Mouse (Mus musculus) embryonic stem cell, embryonic (primary cell): ENCODE results near the gene Kank2.

Experiments
- CTCF ChIA-PET, 4 experiments: fragments of 300-600 bp in 2 of 4; fragments of 350-600 bp in 2 of 4; sonication (Branson Sonifier 250); formaldehyde crosslinking; loops; one replicate each; lab custom pipeline; 2022; ENCODE audit warnings: inconsistent platforms in 2 of 4; lab: Charles Lee
- POLR2A ChIA-PET, 4 experiments: fragments of 300-600 bp in 2 of 4; fragments of 350-600 bp in 2 of 4; sonication (Branson Sonifier 250); formaldehyde crosslinking; loops; one replicate each; lab custom pipeline; 2022; ENCODE audit warnings: antibody characterized with exemption in 4 of 4, inconsistent platforms in 1 of 4; lab: Charles Lee

Gene Kank2

DNA sequence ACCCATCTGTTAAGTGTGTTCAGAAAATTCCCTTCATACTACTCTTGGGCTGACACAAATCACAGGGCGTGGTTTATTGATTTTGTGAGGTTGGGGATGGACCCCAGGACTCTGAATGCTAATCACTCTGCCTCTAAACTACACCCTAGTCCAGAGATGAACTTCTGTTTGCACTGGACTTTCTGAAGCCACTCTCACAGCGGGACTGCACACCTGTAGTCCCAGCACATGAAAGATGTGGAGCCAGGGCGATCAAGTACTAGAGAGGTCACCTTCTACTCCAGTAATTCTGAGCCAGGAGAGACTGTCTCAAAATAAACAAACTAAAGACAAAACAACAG lies 436 bp upstream of the Kank2 start:
- ChIA-PET CTCF (interaction anchor here in 3 of 4 experiments (0.6 to 2.6 kb wide), 9 partner anchors 11 to 299 kb away, joined by 3 to 8 read pairs (median 4); partner anchors contain the start of gene Spc24 (in 1 of the 3)), POLR2A (interaction anchor here (0.5 to 49.8 kb wide), 61 partner anchors 7 to 534 kb away, joined by 3 to 1056 read pairs (median 4); partner anchors contain the start of genes Ccdc159 (in 3 of the 4), Ldlr (in 3 of the 4), Tmem205 (in 3 of the 4) and Rab3d (in 2 of the 4))

DNA sequence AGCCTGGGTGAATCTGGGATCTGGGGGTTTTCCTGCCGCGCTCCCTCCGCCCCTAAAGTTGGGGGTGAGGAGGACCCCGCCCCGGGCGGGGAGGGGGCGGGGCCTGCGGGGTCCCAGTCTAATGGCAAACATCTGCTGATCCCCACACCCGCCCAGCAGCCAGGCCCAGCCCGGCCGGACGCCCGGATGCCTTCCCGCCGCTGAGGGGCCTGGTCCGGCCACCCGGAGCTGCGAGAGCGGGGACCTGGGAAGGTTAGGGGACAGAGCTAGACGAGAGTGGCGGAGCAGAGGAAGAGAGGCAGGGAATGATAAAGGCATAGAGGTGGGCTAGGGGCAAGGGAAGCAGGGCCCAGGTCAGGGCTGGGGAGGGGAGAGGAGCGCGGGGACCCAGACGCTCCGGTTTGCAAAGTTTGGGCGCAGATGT lies 611 bp downstream of the Kank2 start:
- CTCF ChIA-PET: interaction anchor here in 1 of 4 experiments (1.0 to 2.1 kb wide), 6 partner anchors 10 to 196 kb away, joined by 3 to 7 read pairs (median 4); partner anchors contain the start of gene Spc24

DNA sequence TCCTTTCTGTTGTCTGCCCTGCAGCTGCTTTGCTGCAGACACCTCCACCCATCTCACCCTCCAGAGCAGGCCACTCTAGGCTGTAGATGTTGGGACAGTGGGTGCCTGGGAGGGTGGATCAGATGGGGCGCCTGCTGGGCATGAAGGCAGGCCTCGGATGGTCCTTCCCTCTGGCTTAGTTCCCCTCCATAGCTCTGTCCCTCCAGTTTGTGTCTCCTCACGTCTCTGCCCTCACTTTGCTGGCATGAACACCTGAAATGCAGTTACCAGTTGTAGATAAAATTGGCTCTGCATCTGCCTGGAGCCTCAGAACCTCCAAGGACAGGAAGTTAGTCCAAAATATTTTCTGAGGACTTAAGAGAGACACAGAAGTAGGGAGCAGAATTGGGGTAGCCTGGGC lies 1.6 kb downstream of the Kank2 start:
- ChIA-PET POLR2A (interaction anchor here in 3 of 4 experiments (0.6 to 49.8 kb wide), 12 partner anchors 8 to 73 kb away, joined by 3 to 1056 read pairs (median 25); partner anchors contain the start of genes Spc24 (in 2 of the 3) and Ldlr (in 1 of the 3)), CTCF (interaction anchor here in 1 of 4 experiments (0.6 to 4.9 kb wide), 2 partner anchors 8 to 10 kb away, joined by 3 to 28 read pairs; no protein-coding TSS in a partner anchor)

More for the DNA sequence above, 611 bp downstream of the Kank2 start:
- POLR2A ChIA-PET: interaction anchor here (0.5 to 49.8 kb wide), 55 partner anchors 8 to 533 kb away, joined by 3 to 1056 read pairs (median 4); partner anchors contain the start of genes Ldlr (in 3 of the 4), Ccdc159 (in 2 of the 4), Rab3d (in 2 of the 4) and Spc24 (in 2 of the 4)

DNA sequence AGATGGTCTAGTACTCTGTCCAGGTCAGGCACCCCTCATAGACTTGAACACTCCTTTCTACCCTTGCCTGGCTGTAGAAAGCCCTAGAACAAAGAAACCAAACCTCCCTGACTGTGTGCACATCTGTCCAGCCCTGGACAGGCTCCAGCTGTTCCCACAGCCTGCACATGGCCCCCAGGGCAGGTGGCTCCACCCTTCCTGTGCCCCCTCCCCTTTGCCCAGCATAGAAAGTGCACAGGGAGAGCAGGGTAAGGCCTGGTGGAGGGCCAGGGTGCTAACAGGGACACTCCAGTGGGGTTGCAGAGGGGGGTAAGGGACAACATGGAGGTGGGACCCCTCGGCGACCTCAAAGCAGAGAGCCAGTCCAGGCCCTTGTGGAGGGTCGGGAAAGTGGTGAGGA lies 2.3 kb downstream of the Kank2 start:
- POLR2A ChIA-PET: interaction anchor here in 3 of 4 experiments (0.6 to 49.8 kb wide), 14 partner anchors 7 to 360 kb away, joined by 3 to 1056 read pairs (median 14); partner anchors contain the start of genes Ldlr (in 2 of the 3), Spc24 (in 2 of the 3) and Pigyl (in 1 of the 3)
- CTCF ChIA-PET: interaction anchor here in 2 of 4 experiments (0.6 to 4.9 kb wide), 3 partner anchors 8 to 9 kb away, joined by 3 to 28 read pairs (median 15); no protein-coding TSS in a partner anchor

DNA sequence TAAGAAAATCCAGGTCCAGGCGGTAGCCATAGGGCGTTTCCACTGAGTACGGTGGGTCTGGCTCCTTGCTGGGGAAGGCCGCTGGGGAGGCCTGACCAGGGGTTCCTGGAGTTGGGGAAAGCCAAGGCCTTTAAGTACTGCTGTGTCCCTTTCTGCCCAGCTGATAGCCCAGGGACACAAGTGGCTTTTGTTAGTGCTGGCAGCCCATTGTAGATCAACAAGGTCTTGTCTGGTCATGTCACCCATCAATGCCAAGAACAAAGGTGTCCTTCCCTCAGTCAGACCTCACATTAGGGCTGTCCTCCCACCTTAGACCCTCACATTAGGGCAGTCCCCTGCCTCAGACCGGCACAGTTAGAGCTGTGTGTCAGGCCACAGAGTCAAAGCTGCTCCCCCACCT lies 3.0 kb downstream of the Kank2 start:
- CTCF ChIA-PET: interaction anchor here in 3 of 4 experiments (0.8 to 4.9 kb wide), 4 partner anchors 9 to 43 kb away, joined by 3 to 28 read pairs (median 9); no protein-coding TSS in a partner anchor
- POLR2A ChIA-PET: interaction anchor here in 3 of 4 experiments (0.6 to 49.8 kb wide), 15 partner anchors 8 to 361 kb away, joined by 3 to 1056 read pairs (median 13); partner anchors contain the start of genes Spc24 (in 2 of the 3), Ldlr (in 1 of the 3) and Pigyl (in 1 of the 3)

DNA sequence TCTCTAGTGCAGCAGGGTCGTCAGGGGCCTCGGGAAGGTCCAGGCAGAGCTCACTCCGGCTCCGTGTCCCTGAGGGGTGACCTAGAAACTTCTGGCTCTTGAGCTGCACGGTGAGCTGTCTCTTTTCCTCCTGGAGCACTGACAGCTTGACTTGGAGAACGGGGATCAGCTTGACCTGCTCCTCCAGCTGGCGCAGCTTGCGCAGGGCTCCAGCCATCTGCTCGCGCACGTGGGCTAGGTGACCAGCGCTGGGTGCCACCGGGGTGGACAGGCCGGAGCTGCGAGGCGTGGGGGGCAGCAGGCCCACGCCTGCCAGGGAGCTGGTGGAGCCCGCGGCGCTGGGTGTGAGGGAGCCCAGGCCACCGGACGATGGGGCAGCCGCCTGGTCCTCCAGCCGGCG lies 3.6 kb downstream of the Kank2 start:
- CTCF ChIA-PET: interaction anchor here in 3 of 4 experiments (0.8 to 4.9 kb wide), 5 partner anchors 9 to 42 kb away, joined by 3 to 28 read pairs (median 3); no protein-coding TSS in a partner anchor
- POLR2A ChIA-PET: interaction anchor here in 3 of 4 experiments (0.8 to 49.8 kb wide), 19 partner anchors 7 to 193 kb away, joined by 3 to 1056 read pairs (median 4); partner anchors contain the start of genes Spc24 (in 2 of the 3) and Ldlr (in 1 of the 3)

DNA sequence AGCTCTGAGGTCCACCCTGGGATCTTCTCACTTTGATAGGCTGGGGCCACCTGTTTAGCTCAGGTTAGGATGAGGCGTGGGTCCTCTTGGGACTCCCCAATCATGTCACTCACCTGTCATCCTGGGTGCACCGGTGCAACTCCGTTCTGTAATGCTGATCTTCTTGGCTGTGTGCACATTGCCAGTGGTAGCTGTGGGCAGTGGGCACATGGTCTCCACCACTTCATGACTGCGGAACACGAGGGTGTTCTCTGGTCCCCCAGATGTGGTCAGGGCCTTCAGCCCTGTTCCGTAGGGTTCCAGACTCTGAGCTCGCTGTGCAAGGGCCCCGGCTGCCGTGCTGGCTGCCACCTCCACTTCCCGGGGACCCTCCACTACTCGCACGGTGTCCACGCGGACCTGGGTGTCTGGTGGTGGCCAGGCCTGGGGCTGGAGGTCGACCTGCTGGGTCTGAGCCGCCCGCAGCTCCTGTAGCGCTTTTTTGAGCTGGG lies 4.2 kb downstream of the Kank2 start:
- ChIA-PET CTCF (interaction anchor here in 3 of 4 experiments (0.5 to 4.9 kb wide), 5 partner anchors 9 to 34 kb away, joined by 3 to 28 read pairs (median 3); no protein-coding TSS in a partner anchor), POLR2A (interaction anchor here in 3 of 4 experiments (0.8 to 49.8 kb wide), 24 partner anchors 7 to 197 kb away, joined by 3 to 1056 read pairs (median 4); partner anchors contain the start of genes Spc24 (in 2 of the 3) and Ldlr (in 1 of the 3))

DNA sequence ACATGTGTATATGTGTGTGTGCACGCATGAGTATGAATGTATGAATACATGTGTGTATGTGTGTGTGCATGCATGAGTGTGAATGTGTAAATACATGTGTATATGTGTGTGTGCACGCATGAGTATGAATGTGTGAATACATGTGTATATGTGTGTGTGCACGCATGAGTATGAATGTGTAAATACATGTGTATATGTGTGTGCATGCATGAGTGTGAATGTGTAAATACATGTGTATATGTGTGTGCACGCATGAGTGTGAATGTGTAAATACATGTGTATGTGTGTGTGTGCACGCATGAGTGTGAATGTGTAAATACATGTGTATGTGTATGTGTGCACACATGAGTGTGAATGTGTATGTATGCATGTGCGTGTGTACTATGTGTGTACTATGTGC lies 5.0 kb downstream of the Kank2 start:
- CTCF ChIA-PET: interaction anchor here in 1 of 4 experiments (4.9 kb wide), 1 partner anchor 12 kb away, joined by 28 read pairs; no protein-coding TSS in a partner anchor

DNA sequence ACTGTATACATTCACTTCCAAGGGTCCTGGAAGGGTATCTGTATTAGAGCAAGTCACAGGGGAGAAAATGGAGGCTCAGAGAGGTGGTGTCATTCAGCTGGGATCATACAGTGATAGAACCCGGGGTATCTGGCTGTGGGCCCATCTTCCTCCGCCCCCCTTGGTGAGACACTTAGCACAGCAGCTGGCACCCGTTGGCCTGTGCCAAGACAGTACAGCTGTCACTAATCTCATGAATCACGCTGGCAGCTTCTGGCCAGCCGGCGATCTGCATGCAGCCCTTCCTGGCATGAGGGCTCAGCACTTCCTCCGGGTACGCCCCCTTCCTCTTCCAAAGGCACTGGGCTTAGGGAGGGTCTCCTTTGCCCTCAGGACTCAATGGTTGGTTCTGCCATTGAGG lies 5.9 kb downstream of the Kank2 start:
- CTCF ChIA-PET: interaction anchor here in 2 of 4 experiments (0.5 to 4.9 kb wide), 3 partner anchors 12 to 19 kb away, joined by 3 to 28 read pairs (median 5); no protein-coding TSS in a partner anchor

More for the DNA sequence above, 5.0 kb downstream of the Kank2 start:
- POLR2A ChIA-PET: interaction anchor here in 3 of 4 experiments (1.0 to 49.8 kb wide), 18 partner anchors 8 to 196 kb away, joined by 3 to 1056 read pairs (median 12); partner anchors contain the start of genes Spc24 (in 2 of the 3) and Ldlr (in 1 of the 3)

DNA sequence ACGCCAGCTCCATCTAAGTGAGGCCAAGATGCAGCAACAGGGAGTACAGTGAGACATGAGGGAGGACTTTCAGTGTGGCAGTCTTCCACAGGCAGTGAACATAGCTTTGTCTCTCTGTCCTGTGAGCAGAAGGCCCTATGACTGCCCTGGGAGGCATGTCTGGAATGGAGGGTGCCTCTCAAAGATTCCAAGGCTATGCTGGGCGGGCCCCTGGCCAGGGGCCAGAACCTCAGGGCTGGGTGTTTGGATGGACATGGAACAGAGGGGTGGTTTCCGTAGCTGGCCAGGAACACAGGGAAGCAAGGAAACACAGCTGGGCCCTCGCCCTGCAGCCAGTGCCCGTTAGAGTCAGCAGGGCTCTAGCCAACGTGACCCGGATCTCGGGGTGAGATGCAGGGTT lies 6.7 kb downstream of the Kank2 start:
- ChIA-PET POLR2A (interaction anchor here in 3 of 4 experiments (0.8 to 49.8 kb wide), 14 partner anchors 10 to 135 kb away, joined by 3 to 1056 read pairs (median 5); partner anchors contain the start of genes Ldlr (in 2 of the 3), Spc24 (in 2 of the 3) and Ccdc159 (in 1 of the 3)), CTCF (interaction anchor here in 2 of 4 experiments (0.6 to 4.9 kb wide), 4 partner anchors 8 to 79 kb away, joined by 3 to 28 read pairs (median 4); no protein-coding TSS in a partner anchor)

More for the DNA sequence above, 5.9 kb downstream of the Kank2 start:
- POLR2A ChIA-PET: interaction anchor here in 3 of 4 experiments (0.6 to 49.8 kb wide), 11 partner anchors 11 to 134 kb away, joined by 3 to 1056 read pairs (median 6); partner anchors contain the start of genes Spc24 (in 2 of the 3), Ccdc159 (in 1 of the 3) and Ldlr (in 1 of the 3)

DNA sequence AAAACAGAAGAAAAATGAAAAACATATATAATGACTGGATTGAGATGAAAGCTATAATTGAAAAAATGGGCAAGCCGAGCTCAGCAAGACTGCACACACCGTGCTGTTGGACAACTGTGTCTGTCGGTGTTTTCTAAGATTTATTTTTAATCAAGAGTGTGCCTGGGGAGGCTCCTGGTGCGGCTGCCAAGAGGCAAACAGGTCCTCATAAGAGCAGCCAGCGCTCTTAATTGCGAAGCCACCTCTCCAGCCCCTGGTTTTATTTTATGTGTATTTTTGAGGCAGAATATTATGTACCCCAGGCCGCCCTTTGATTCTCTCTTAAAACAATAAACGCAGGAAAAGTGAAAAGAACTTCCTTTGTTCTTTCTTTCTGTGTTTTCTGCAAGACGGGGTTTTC lies 10.3 kb downstream of the Kank2 start:
- CTCF ChIA-PET: interaction anchor here in 3 of 4 experiments (0.6 to 5.3 kb wide), 7 partner anchors 10 to 52 kb away, joined by 3 to 27 read pairs (median 4); partner anchors contain the start of genes Spc24 (in 2 of the 3) and Kank2 (in 1 of the 3)
- POLR2A ChIA-PET: interaction anchor here (0.6 to 49.8 kb wide), 43 partner anchors 9 to 773 kb away, joined by 3 to 1056 read pairs (median 4); partner anchors contain the start of genes Kank2 (in 4 of the 4), Ldlr (in 3 of the 4), Spc24 (in 2 of the 4) and Cdkn2d (in 1 of the 4)

DNA sequence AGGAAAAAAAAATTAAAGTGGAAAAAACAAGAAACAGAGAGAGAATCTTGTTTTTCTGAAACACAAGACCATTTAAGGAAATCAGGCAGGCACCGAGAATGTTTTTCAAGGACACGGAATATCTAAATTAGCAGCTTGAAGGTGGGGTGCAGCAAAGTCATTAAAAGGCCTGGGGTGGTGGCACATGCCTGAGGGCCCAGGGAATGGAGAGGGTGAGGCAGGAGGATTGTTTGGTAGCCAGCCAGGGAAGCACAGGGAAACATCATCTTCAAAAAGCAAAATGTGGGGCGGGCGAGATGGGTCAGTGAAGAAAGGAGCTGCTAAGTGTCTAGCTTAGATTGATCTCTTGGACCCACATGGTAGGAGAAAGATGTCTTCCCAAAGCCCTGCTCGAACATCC lies 10.9 kb downstream of the Kank2 start:
- CTCF ChIA-PET: interaction anchor here (0.5 to 5.3 kb wide), 22 partner anchors 11 to 272 kb away, joined by 3 to 27 read pairs (median 5); partner anchors contain the start of genes Spc24 (in 2 of the 4) and Kank2 (in 1 of the 4)
- POLR2A ChIA-PET: interaction anchor here (0.6 to 49.8 kb wide), 53 partner anchors 10 to 995 kb away, joined by 3 to 1056 read pairs (median 4); partner anchors contain the start of genes Kank2 (in 4 of the 4), Ldlr (in 3 of the 4), Spc24 (in 2 of the 4) and Acp5 (in 1 of the 4)

DNA sequence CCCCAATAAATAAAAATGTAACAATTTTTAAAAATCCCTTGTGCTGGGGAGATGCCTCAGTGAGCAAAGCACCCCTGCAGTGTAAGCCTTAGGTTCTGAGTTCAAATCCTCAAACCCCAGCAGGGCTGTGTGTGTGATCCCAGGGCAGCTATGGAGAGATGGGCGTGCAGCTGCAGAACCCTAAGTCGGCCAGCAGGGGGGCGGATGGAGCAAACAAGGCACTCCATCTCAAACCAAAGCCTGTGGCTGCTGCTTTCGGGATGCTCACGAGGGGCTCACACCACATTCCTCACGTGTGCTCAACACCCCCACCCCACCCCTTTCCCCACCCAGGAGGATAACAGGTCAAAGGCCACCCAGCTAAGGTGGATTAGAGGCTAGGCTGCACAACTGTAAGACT lies 11.6 kb downstream of the Kank2 start:
- ChIA-PET POLR2A (interaction anchor here (0.6 to 49.8 kb wide), 38 partner anchors 9 to 996 kb away, joined by 3 to 1056 read pairs (median 5); partner anchors contain the start of genes Kank2 (in 3 of the 4), Ldlr (in 3 of the 4), Spc24 (in 2 of the 4) and Ccdc159 (in 1 of the 4)), CTCF (interaction anchor here (0.5 to 5.3 kb wide), 27 partner anchors 10 to 272 kb away, joined by 3 to 27 read pairs (median 4); partner anchors contain the start of genes Spc24 (in 2 of the 4), Kank2 (in 1 of the 4) and Ldlr (in 1 of the 4))

DNA sequence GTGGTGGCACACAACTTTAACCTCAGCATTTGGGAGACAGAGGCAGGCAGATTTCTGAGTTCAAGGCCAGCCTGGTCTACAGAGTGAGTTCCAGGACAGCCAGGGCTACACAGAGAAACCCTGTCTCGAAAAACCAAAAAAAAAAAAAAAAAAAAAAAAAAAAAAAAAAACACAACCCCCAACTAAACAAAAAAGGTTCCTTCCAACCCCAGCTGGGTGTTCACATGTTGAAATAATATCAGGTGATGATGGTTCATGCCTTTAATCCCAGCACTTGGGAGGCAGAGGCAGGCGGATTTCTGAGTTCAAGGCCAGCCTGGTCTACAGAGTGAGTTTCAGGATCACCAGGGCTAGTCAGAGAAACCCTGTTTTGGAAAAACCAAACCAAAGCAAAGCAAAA lies 12.2 kb downstream of the Kank2 start:
- CTCF ChIA-PET: interaction anchor here (0.5 to 5.3 kb wide), 19 partner anchors 10 to 268 kb away, joined by 3 to 27 read pairs (median 5); partner anchors contain the start of genes Spc24 (in 2 of the 4), Kank2 (in 1 of the 4) and Ldlr (in 1 of the 4)

DNA sequence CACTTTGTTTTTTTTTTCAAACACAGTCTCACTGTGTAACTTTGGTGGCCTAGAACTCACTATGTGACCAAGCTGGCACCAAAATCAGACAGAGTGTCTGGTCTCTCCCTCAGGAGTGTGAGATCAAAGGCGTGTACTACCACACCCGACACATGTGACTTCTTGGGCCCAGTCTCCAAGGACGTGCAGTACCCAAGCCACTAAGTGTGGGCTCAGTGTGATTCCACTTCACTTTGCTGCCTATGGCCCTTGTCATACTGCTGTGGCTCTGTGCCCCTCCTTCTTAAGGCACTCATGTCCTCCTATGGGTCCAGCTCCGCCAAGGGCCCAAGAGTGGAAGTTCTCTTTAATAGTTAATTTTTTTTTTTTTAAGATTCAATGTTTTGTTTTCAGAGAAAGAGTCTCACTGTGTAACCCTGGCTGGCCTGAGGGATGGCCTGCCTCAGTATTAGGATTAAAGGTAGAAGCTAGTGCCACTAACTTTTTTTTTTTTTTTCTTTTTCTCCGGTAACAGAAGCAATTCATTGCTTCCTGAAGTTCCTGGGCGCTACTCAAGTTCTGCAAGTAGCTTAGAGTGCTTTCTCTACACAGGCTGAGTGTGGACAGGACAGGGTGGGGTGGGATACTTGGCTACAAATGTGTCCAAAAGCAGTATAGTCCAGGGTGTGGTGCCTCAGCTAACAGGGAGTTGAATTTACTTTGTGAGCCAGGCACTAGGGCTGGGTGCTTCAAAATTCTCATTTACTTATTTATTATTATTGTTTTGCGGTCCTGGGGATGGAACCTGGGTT lies 13.8 kb downstream of the Kank2 start:
- CTCF ChIA-PET: interaction anchor here (0.6 to 1.6 kb wide), 12 partner anchors 10 to 86 kb away, joined by 3 to 6 read pairs (median 3); partner anchors contain the start of gene Ldlr (in 1 of the 4)
- POLR2A ChIA-PET: interaction anchor here in 3 of 4 experiments (0.6 to 49.8 kb wide), 36 partner anchors 8 to 168 kb away, joined by 3 to 1056 read pairs (median 4); partner anchors contain the start of genes Kank2 (in 3 of the 3), Ldlr (in 3 of the 3), Spc24 (in 2 of the 3) and Angptl8 (in 1 of the 3)

More for the DNA sequence above, 12.2 kb downstream of the Kank2 start:
- POLR2A ChIA-PET: interaction anchor here in 3 of 4 experiments (0.7 to 49.8 kb wide), 25 partner anchors 11 to 141 kb away, joined by 3 to 1056 read pairs (median 5); partner anchors contain the start of genes Ldlr (in 3 of the 3), Kank2 (in 2 of the 3), Spc24 (in 2 of the 3) and Ccdc159 (in 1 of the 3)
